Mouse (Mus musculus) olfactory bulb, adult 2 months (tissue): ENCODE measurements around the gene Myzap.

Experiments
- CTCF ChIP-seq: fragments of 200-500 bp; IDR thresholded peaks from 2 replicates; pipeline ENCODE4 v1.5.1; 2012; ENCODE audit warnings: low read depth, mild to moderate bottlenecking, low read length, moderate library complexity; ENCODE audit not compliant: insufficient read depth
- POLR2A ChIP-seq: fragments of 200-500 bp; IDR thresholded peaks from 2 replicates; pipeline ENCODE4 v1.6.1; 2012; ENCODE audit warnings: mild to moderate bottlenecking, low read depth, low read length, moderate library complexity; ENCODE audit not compliant: insufficient read depth

- TF ChIP-seq POLR2A: no peak
- TF ChIP-seq CTCF: no peak
Measured at GRCm38 (mm10) chr9:71535036-71535435, 57.1 kb downstream of the Myzap start.
